Mouse (Mus musculus) thymus, adult 2 months (tissue): ENCODE data around the gene Lyzl6. TPM values are rescaled to one million over a fixed set of nuclear protein-coding genes. Genes with fewer than 3 reads are reported as not detected.

Source experiments
- DNase-seq: peaks from one replicate; pipeline ENCODE4 v3.0.0; 2021
- H3K27ac ChIP-seq: fragments of 200-500 bp; 2 replicates; pipeline ENCODE4 v1.5.1; 2012; ENCODE audit warnings: low read length, control low read depth; ENCODE audit not compliant: control insufficient read depth, insufficient read depth
- H3K27me3 ChIP-seq: fragments of 200-500 bp; 2 replicates; pipeline ENCODE4 v1.6.1; 2012; ENCODE audit warnings: mild to moderate bottlenecking, low read length, moderate library complexity, mixed read lengths; ENCODE audit not compliant: control insufficient read depth, insufficient read depth
- H3K36me3 ChIP-seq: fragments of 200-500 bp; 2 replicates; pipeline ENCODE4 v1.6.1; 2012; ENCODE audit warnings: mild to moderate bottlenecking, low read length, moderate library complexity; ENCODE audit not compliant: control insufficient read depth, insufficient read depth
- H3K4me1 ChIP-seq: fragments of 200-500 bp; replicated peaks from 2 replicates; pipeline ENCODE4 v1.6.1; 2012; ENCODE audit warnings: low read length; ENCODE audit not compliant: control insufficient read depth, insufficient read depth
- H3K4me3 ChIP-seq: fragments of 200-500 bp; 2 replicates; pipeline ENCODE4 v1.5.1; 2012; ENCODE audit warnings: mild to moderate bottlenecking, low read length, control low read depth, moderate library complexity; ENCODE audit not compliant: control insufficient read depth, insufficient read depth
- CTCF ChIP-seq: fragments of 200-500 bp; IDR thresholded peaks from 2 replicates; pipeline ENCODE4 v1.5.1; 2012; ENCODE audit warnings: mild to moderate bottlenecking, control low read depth, low read length, moderate library complexity, borderline replicate concordance; ENCODE audit not compliant: control insufficient read depth, poor library complexity, insufficient read depth; ENCODE audit errors: extremely low read depth
- POLR2A ChIP-seq: fragments of 200-500 bp; IDR thresholded peaks from 2 replicates; pipeline ENCODE4 v1.6.1; 2012; ENCODE audit warnings: mild to moderate bottlenecking, low read length, control low read depth, moderate library complexity; ENCODE audit not compliant: control insufficient read depth, poor library complexity, insufficient read depth; ENCODE audit errors: extremely low read depth
- WGBS: fragments of 180-500 bp; shearing (Covaris S2); methylation state at CpG from one replicate; pipeline ENCODE4 v1.1.7; 2018; 5-methylcytosine and 5-hydroxymethylcytosine counted together
- polyA plus RNA-seq: library from polyadenylated mRNA; depleted of rRNA; stranded (reverse); fragments of >200 nt; gene quantifications from 2 replicates; pipeline ENCODE4 v1.2.3, GENCODE M21; 2012

Lyzl6 gene
- polyA plus RNA-seq, 1 experiment = not detected

GRCm38 (mm10) chr11:103666907-103667426 lies 28.3 kb upstream of the Lyzl6 start:
- H3K4me3 ChIP-seq = no peak overlapping the region
- DNase-seq = no peak
- H3K36me3 ChIP-seq = no peaks in the 10 kb centered on the region
- no peaks in the 10 kb centered on the region for H3K27me3 ChIP-seq
- TF ChIP-seq POLR2A (no peak), CTCF (no peak)
- H3K4me1 ChIP-seq = no peaks in the 10 kb centered on the region; the same call in 1 of the 2 replicates
- WGBS = 74% methylated on average over 13 of the region's 13 CpGs
- H3K27ac ChIP-seq = no peak overlapping the region

GRCm38 (mm10) chr11:103666181-103666906 lies 27.7 kb upstream of the Lyzl6 start:
- Histone ChIP-seq H3K27me3 (no peaks in the 10 kb centered on the region), H3K36me3 (no peaks in the 10 kb centered on the region), H3K4me3 (no peak overlapping the region), H3K27ac (no peak overlapping the region), H3K4me1 (no peaks in the 10 kb centered on the region; the same call in 1 of the 2 replicates)
- WGBS = 61% methylated on average over 10 of the region's 10 CpGs
- no peak for TF ChIP-seq POLR2A
- TF ChIP-seq CTCF = no peak
- DNase-seq = no peak

GRCm38 (mm10) chr11:103665695-103666094 lies 27.0 kb upstream of the Lyzl6 start:
- Histone ChIP-seq H3K4me3 (no peak overlapping the region), H3K4me1 (no peaks in the 10 kb centered on the region; the same call in 1 of the 2 replicates), H3K27ac (no peak overlapping the region), H3K36me3 (no peaks in the 10 kb centered on the region), H3K27me3 (no peaks in the 10 kb centered on the region)
- 71% methylated on average over 1 of the region's 1 CpGs for WGBS
- TF ChIP-seq CTCF (no peak), POLR2A (no peak)
- no peak for DNase-seq

GRCm38 (mm10) chr11:103663119-103663518 lies 24.4 kb upstream of the Lyzl6 start:
- no peak for TF ChIP-seq CTCF
- TF ChIP-seq POLR2A = no peak
- no peaks in the 10 kb centered on the region for H3K27me3 ChIP-seq
- H3K4me1 ChIP-seq = no peaks in the 10 kb centered on the region; the same call in 1 of the 2 replicates
- no peak for DNase-seq
- no peak overlapping the region for H3K4me3 ChIP-seq
- H3K36me3 ChIP-seq = no peaks in the 10 kb centered on the region
- WGBS = 86% methylated on average over 8 of the region's 8 CpGs
- no peak overlapping the region for H3K27ac ChIP-seq

- Histone ChIP-seq H3K27me3 (no peaks in the 10 kb centered on the region), H3K36me3 (no peaks in the 10 kb centered on the region), H3K27ac (no peak overlapping the region), H3K4me3 (no peak overlapping the region), H3K4me1 (no peaks in the 10 kb centered on the region; the same call in 1 of the 2 replicates)
- no peak for DNase-seq
- TF ChIP-seq POLR2A = no peak
- TF ChIP-seq CTCF = no peak
- WGBS = 84% methylated on average over 5 of the region's 5 CpGs
Observed at GRCm38 (mm10) chr11:103662546-103662945, 23.9 kb upstream of the Lyzl6 start.

- no peak for TF ChIP-seq CTCF
- no peak for TF ChIP-seq POLR2A
- no peak overlapping the region for H3K4me3 ChIP-seq
- H3K4me1 ChIP-seq = no peaks in the 10 kb centered on the region; the same call in 1 of the 2 replicates
- DNase-seq = no peak
- no peaks in the 10 kb centered on the region for H3K27me3 ChIP-seq
- no peak overlapping the region for H3K27ac ChIP-seq
- H3K36me3 ChIP-seq = no peaks in the 10 kb centered on the region
- WGBS = 48% methylated on average over 4 of the region's 4 CpGs
Observed at GRCm38 (mm10) chr11:103661863-103662262, 23.2 kb upstream of the Lyzl6 start.

- 89% methylated on average over 7 of the region's 7 CpGs for WGBS
- Histone ChIP-seq H3K27ac (no peak overlapping the region), H3K36me3 (no peaks in the 10 kb centered on the region), H3K4me3 (no peak overlapping the region), H3K27me3 (no peaks in the 10 kb centered on the region), H3K4me1 (no peaks in the 10 kb centered on the region)
- TF ChIP-seq CTCF (no peak), POLR2A (no peak)
- DNase-seq = no peak
Observed at GRCm38 (mm10) chr11:103658189-103658588, 19.5 kb upstream of the Lyzl6 start.
